Mouse (Mus musculus): ENCODE results near the gene Srsf6. TPM values are rescaled to one million over a fixed set of nuclear protein-coding genes. Genes with fewer than 3 reads are reported as not detected.

Srsf6 gene
- polyA plus RNA-seq, 1 experiment: 143 TPM

DNA sequence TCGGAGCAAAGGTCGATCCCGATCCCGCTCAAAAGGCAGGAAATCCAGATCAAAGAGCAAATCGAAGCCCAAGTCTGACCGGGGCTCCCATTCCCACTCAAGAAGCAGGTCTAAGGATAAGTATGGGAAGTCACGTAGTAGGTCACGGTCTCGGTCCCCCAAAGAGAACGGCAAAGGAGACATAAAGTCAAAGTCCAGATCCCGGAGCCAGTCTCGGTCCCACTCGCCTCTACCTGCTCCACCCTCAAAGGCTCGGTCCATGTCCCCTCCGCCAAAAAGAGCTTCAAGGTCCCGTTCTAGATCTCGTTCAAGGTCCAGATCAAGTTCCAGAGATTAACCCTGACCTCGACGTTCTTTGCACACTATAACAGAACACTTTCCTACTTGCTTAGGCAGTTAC, 3.1 kb downstream of the Srsf6 start:
- TF ChIP-seq POLR2A (IDR thresholded peaks at IDR 0.05; ENCODE audit: borderline replicate concordance, insufficient read depth, low read length) (no peak), CTCF (IDR thresholded peaks at IDR 0.05; ENCODE audit: borderline replicate concordance, insufficient read depth, low read depth, low read length) (no peak)
- no peak for DNase-seq
- Histone ChIP-seq H3K27ac (ENCODE audit: insufficient read depth, low read length) (no peak overlapping the region), H3K27me3 (ENCODE audit: control insufficient read depth, insufficient read depth, low read length) (no peaks in the 10 kb centered on the region), H3K4me1 (ENCODE audit: control insufficient read depth, insufficient read depth, low read length) (peaks cover 4% of the 10 kb centered on the region; the same call in 1 of the 2 replicates), H3K4me3 (replicated peaks; ENCODE audit: insufficient read depth, low read depth, low read length) (no peak overlapping the region)
- WGBS: 91% methylated on average over 19 of the region's 19 CpGs

DNA sequence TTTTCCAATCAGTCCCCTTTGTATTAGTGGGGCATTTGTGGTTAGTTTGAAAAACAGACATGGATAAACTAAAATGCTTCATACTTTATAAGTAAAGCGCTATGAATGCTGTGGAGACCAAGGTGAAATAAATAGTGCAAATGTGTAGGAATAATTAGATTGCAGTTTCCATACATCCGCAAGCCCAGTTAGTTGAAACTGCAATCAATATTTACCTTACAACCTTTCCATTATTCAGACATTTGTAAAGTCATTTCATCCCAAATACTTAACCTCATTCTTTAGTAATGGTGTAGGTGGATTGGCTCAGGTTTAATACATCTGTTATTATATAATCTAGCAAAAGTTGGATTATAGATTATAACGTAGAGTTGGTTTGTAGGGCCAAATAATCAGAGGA, 4.4 kb downstream of the Srsf6 start:
- H3K4me3 ChIP-seq (replicated peaks; ENCODE audit: insufficient read depth, low read depth, low read length): no peak overlapping the region
- WGBS: 93% methylated on average over 3 of the region's 3 CpGs
- no peak for TF ChIP-seq POLR2A (IDR thresholded peaks at IDR 0.05; ENCODE audit: borderline replicate concordance, insufficient read depth, low read length)
- peaks cover 4% of the 10 kb centered on the region; the same call in 1 of the 2 replicates for H3K4me1 ChIP-seq (ENCODE audit: control insufficient read depth, insufficient read depth, low read length)
- no peak for DNase-seq
- H3K27me3 ChIP-seq (ENCODE audit: control insufficient read depth, insufficient read depth, low read length): no peaks in the 10 kb centered on the region
- no peak overlapping the region for H3K27ac ChIP-seq (ENCODE audit: insufficient read depth, low read length)

DNA sequence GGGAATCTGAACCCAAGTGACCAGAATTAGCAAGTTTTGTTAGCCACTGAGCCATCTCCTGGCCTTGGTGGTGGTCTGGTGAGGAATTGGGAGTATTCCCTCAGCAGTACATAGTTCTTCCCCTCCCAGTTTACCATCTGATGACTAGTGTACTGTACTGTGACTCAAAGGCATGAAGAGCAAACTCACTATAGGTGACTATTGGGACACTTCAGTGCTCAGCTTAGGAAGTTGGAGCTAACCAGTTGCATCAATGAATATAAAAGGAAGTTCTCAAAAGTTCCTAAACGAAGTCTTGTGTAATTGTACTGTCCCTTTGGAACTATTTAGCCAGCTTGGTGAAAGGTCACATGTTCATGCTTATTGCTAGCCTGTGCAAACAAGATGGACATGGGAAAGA, 8.2 kb downstream of the Srsf6 start:
- Histone ChIP-seq H3K27me3 (ENCODE audit: control insufficient read depth, insufficient read depth, low read length) (no peaks in the 10 kb centered on the region), H3K4me1 (ENCODE audit: control insufficient read depth, insufficient read depth, low read length) (no peaks in the 10 kb centered on the region), H3K27ac (ENCODE audit: insufficient read depth, low read length) (no peak overlapping the region), H3K4me3 (replicated peaks; ENCODE audit: insufficient read depth, low read depth, low read length) (no peak overlapping the region)
- WGBS: 67% methylated on average over 1 of the region's 1 CpGs
- DNase-seq: no peak
- no peak for TF ChIP-seq CTCF (IDR thresholded peaks at IDR 0.05; ENCODE audit: borderline replicate concordance, insufficient read depth, low read depth, low read length)
- TF ChIP-seq POLR2A (IDR thresholded peaks at IDR 0.05; ENCODE audit: borderline replicate concordance, insufficient read depth, low read length): no peak

DNA sequence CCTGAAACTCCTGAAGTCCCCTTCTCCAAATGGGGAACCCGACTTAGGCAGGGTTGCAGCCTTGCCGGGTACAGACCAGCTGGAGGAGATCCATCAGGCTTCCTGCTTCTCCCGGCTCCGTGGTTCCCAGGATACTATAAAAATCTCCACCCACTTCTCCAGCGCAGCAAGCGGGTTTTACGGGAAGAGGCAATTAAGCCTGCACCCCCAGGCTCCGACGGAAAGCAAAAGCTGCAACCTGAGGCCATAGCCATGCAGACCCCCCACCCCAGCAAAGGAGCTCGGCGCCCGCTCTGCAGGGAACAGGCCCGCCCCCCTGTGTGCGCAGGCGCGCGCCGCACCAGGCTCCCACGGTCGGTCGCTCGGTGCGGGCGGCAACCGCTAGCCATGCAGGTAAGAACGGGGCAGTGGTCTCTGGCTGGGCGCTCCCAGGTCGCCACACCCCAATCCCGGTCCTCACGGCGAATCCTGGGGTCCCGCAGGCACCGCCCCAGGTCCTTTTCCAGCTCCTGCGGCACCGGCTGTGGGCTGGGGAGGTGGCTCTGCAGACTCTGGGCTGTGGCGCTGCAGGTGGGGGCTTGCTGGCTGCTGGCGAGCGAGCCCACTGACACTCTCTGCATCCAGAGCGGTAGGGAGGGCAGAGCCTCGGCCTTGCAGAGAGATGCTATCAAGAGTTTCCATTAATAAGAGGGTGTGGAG, 12.0 kb downstream of the Srsf6 start, which contains the start of gene L3mbtl1:
TSS of gene L3mbtl1 (plus strand) at position 325 of the 699 bp plus-strand sequence.
- H3K4me3 ChIP-seq (replicated peaks; ENCODE audit: insufficient read depth, low read depth, low read length): peak within 1 kb of the TSS; percentile 91
- H3K27ac ChIP-seq (ENCODE audit: insufficient read depth, low read length): no peak within 1 kb of the TSS; the same call in 1 of the 2 replicates
- TF ChIP-seq POLR2A (IDR thresholded peaks at IDR 0.05; ENCODE audit: borderline replicate concordance, insufficient read depth, low read length) (peak; percentile 37; the same call in 1 of the 2 replicates), CTCF (IDR thresholded peaks at IDR 0.05; ENCODE audit: borderline replicate concordance, insufficient read depth, low read depth, low read length) (no peak)
- peak; percentile 59 to 69 for DNase-seq
- H3K27me3 ChIP-seq (ENCODE audit: control insufficient read depth, insufficient read depth, low read length): no peaks in the 10 kb centered on the region
- H3K4me1 ChIP-seq (ENCODE audit: control insufficient read depth, insufficient read depth, low read length): no peaks in the 10 kb centered on the region; the same call in 1 of the 2 replicates
- WGBS: under 1% methylated on average over 40 of the region's 40 CpGs

DNA sequence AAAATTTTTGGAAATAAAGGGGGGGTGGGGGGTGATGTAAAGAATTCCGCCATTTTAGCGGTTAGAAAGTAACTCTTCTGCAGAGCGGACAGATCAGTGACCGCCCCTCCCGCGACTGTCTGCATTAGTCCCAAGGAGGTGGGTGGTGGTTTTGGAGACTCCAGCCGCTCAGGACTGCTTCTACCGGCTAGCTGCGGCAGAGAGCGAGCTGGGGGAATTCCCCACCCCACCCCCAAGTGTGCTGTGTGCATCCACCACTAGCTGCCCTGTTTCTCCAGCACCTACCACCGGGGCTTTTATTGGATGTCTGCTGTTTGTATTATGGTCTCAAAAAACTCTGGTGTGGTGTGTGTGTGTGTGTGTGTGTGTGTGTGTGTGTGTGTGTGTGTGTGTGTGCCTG, 12.6 kb downstream of the Srsf6 start:
- no peak overlapping the region for H3K27ac ChIP-seq (ENCODE audit: insufficient read depth, low read length)
- WGBS: 19% methylated on average over 11 of the region's 11 CpGs
- H3K4me3 ChIP-seq (replicated peaks; ENCODE audit: insufficient read depth, low read depth, low read length): peak overlapping the region; percentile 5
- no peaks in the 10 kb centered on the region for H3K27me3 ChIP-seq (ENCODE audit: control insufficient read depth, insufficient read depth, low read length)
- no peak for DNase-seq
- TF ChIP-seq CTCF (IDR thresholded peaks at IDR 0.05; ENCODE audit: borderline replicate concordance, insufficient read depth, low read depth, low read length) (no peak), POLR2A (IDR thresholded peaks at IDR 0.05; ENCODE audit: borderline replicate concordance, insufficient read depth, low read length) (no peak)
- no peaks in the 10 kb centered on the region; the same call in 1 of the 2 replicates for H3K4me1 ChIP-seq (ENCODE audit: control insufficient read depth, insufficient read depth, low read length)

DNA sequence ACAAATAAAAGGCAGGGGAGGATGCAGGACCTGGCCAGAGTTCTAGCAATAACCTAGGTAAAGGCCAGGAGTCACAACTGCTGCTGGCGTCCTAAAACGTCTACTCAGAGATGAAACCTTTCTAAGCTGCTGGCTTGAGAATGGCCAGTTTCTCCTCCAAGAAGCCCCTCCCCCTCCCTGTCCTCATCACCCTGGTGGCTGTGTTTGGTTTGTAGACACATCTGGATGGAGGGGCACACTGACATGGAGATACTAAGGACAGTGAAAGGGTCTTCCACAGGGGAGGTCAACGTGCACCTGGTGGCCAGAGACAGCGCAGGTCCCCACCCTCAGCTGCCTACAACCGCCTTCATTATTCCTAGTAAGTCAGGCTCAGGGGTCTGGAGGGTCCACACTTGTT, 15.6 kb downstream of the Srsf6 start:
- TF ChIP-seq POLR2A (IDR thresholded peaks at IDR 0.05; ENCODE audit: borderline replicate concordance, insufficient read depth, low read length) (no peak), CTCF (IDR thresholded peaks at IDR 0.05; ENCODE audit: borderline replicate concordance, insufficient read depth, low read depth, low read length) (no peak)
- WGBS: 89% methylated on average over 5 of the region's 5 CpGs
- H3K4me1 ChIP-seq (ENCODE audit: control insufficient read depth, insufficient read depth, low read length): no peaks in the 10 kb centered on the region; the same call in 1 of the 2 replicates
- no peak for DNase-seq
- H3K27me3 ChIP-seq (ENCODE audit: control insufficient read depth, insufficient read depth, low read length): no peaks in the 10 kb centered on the region
- H3K4me3 ChIP-seq (replicated peaks; ENCODE audit: insufficient read depth, low read depth, low read length): no peak overlapping the region
- no peak overlapping the region for H3K27ac ChIP-seq (ENCODE audit: insufficient read depth, low read length)

DNA sequence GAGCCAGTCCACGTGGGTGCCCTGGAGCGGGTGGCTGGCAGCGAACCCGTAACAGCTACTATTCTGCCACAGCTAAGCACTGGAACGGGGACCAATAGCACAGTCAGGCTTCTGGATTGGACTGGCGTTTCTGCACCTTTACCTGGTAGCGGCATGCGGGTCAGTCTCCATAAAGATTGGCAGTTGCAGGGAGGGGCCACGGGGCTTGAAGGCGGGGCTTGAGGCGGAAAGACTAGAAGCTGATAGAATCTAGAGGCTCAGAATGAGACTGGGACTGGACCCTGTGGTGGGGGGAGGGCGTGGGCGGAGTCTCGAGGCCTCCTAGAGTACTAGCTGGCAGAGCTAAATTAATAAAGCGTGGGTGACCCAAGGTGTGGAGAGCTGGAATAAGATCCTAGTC, 16.4 kb downstream of the Srsf6 start:
- TF ChIP-seq POLR2A (IDR thresholded peaks at IDR 0.05; ENCODE audit: borderline replicate concordance, insufficient read depth, low read length) (no peak), CTCF (IDR thresholded peaks at IDR 0.05; ENCODE audit: borderline replicate concordance, insufficient read depth, low read depth, low read length) (no peak)
- Histone ChIP-seq H3K27me3 (ENCODE audit: control insufficient read depth, insufficient read depth, low read length) (no peaks in the 10 kb centered on the region), H3K27ac (ENCODE audit: insufficient read depth, low read length) (no peak overlapping the region), H3K4me1 (ENCODE audit: control insufficient read depth, insufficient read depth, low read length) (no peaks in the 10 kb centered on the region; the same call in 1 of the 2 replicates), H3K4me3 (replicated peaks; ENCODE audit: insufficient read depth, low read depth, low read length) (peak overlapping the region; percentile 43)
- WGBS: 37% methylated on average over 15 of the region's 15 CpGs
- DNase-seq: peak; percentile 47 to 50

DNA sequence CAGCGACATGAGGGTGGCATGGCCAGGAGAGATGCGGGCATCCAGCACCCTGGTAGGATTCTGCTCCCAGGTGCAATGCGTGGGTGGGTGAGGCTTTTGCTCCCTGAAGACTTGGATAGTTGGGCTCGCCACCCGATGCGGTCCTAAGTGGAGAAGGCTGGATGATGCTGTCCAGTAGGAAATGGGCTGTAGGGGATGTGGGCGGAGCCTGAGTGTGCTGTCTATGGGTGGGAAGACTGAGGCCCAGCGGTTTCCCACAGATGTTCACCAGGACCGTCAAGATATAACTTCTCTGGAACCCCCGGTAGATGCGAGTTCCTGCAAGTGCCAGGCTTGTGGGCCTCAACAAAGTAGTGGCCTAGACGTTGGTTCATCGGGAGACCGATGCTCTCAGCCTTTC, 16.9 kb downstream of the Srsf6 start:
- Histone ChIP-seq H3K27me3 (ENCODE audit: control insufficient read depth, insufficient read depth, low read length) (no peaks in the 10 kb centered on the region), H3K4me3 (replicated peaks; ENCODE audit: insufficient read depth, low read depth, low read length) (peak overlapping the region; percentile 43), H3K4me1 (ENCODE audit: control insufficient read depth, insufficient read depth, low read length) (no peaks in the 10 kb centered on the region; the same call in 1 of the 2 replicates), H3K27ac (ENCODE audit: insufficient read depth, low read length) (no peak overlapping the region)
- DNase-seq: no peak
- WGBS: 66% methylated on average over 14 of the region's 14 CpGs
- TF ChIP-seq CTCF (IDR thresholded peaks at IDR 0.05; ENCODE audit: borderline replicate concordance, insufficient read depth, low read depth, low read length) (no peak), POLR2A (IDR thresholded peaks at IDR 0.05; ENCODE audit: borderline replicate concordance, insufficient read depth, low read length) (no peak)

Measured in cerebellum, adult 2 months (tissue).